Mouse (Mus musculus) erythroblast, embryonic 14.5 days (primary cell): ENCODE results near the gene Camk2d. TPM values are rescaled to one million over a fixed set of nuclear protein-coding genes. Genes with fewer than 3 reads are reported as not detected.

Experiments
- H3K27me3 ChIP-seq: 2 replicates; pipeline ENCODE4 v1.6.1; 2012; ENCODE audit warnings: inconsistent platforms; ENCODE audit not compliant: control insufficient read depth
- H3K36me3 ChIP-seq: 2 replicates; pipeline ENCODE4 v1.6.1; 2012; ENCODE audit warnings: mild to moderate bottlenecking, inconsistent platforms; ENCODE audit not compliant: control insufficient read depth
- H3K4me1 ChIP-seq: 2 replicates; pipeline ENCODE4 v1.6.1; 2012; ENCODE audit warnings: inconsistent platforms; ENCODE audit not compliant: control insufficient read depth
- H3K4me3 ChIP-seq: replicated peaks from 2 replicates; pipeline ENCODE3; 2012; ENCODE audit warnings: moderate library complexity, mild to moderate bottlenecking, inconsistent platforms
- H3K9me3 ChIP-seq: 2 replicates; pipeline ENCODE4 v1.6.1; 2012; ENCODE audit warnings: low read length, inconsistent platforms, mixed read lengths; ENCODE audit not compliant: control insufficient read depth
- GATA1 ChIP-seq: IDR thresholded peaks from 2 replicates; pipeline ENCODE4 v1.6.1; 2012; ENCODE audit warnings: low read length, inconsistent platforms, mixed read lengths
- TAL1 ChIP-seq: IDR thresholded peaks from 3 replicates; pipeline ENCODE4 v1.6.1; 2012; ENCODE audit warnings: low read length, inconsistent platforms, mixed read lengths
- polyA plus RNA-seq: library from polyadenylated mRNA; stranded (reverse); fragments of >175 nt; gene quantifications from 2 replicates; pipeline ENCODE4 v1.2.3, GENCODE M21; 2012

Gene Camk2d
- polyA plus RNA-seq, 1 experiment: not detected

DNA sequence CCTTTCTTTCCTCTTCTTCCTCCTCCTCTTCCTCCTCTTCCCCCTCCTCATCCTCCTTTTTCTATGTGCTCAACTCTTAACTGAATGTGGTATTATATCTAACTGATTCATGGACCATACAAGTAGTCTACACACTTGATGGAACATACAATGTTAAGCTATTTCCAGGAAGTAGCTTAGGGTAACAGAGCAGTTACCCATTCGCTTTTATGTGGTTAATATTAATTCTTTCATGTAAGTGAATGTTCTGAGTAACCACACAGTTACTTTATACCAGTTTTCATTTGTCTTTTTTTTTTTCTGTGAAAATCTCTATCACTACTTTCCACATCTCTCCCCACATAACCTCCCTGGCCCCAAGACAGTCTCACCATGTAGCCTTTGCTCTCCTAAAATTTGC lies 228.8 kb downstream of the Camk2d start:
- no peak overlapping the region for H3K4me3 ChIP-seq
- H3K27me3 ChIP-seq: no peaks in the 10 kb centered on the region
- H3K9me3 ChIP-seq: no peaks in the 10 kb centered on the region
- TF ChIP-seq GATA1 (no peak), TAL1 (no peak)
- H3K36me3 ChIP-seq: no peaks in the 10 kb centered on the region
- no peaks in the 10 kb centered on the region for H3K4me1 ChIP-seq

DNA sequence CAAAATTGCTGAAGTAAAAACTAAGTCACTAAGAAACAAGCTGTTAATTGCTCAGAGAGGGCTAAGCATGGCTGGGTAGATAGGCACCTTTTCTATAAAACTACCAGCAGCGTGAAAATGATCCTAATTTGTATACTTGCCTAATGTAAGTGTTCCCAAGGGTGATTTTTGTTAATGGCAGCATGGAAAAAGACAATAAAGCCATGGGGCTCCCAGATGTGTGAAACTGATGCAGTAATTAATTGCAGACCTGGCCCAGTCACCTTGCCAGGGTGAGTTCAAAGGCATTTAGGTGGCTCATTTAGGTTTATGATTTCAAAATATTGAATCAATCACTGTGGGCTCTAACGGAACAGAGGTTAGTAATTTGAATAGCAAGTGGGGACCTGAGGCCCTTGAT lies 230.1 kb downstream of the Camk2d start:
- TF ChIP-seq GATA1 (no peak), TAL1 (no peak)
- Histone ChIP-seq H3K9me3 (no peaks in the 10 kb centered on the region), H3K4me3 (no peak overlapping the region), H3K36me3 (no peaks in the 10 kb centered on the region), H3K27me3 (no peaks in the 10 kb centered on the region), H3K4me1 (no peaks in the 10 kb centered on the region)

GRCm38 (mm10) chr3:126827900-126828299 lies 231.8 kb downstream of the Camk2d start:
- Histone ChIP-seq H3K36me3 (no peaks in the 10 kb centered on the region), H3K4me3 (no peak overlapping the region), H3K27me3 (no peaks in the 10 kb centered on the region), H3K9me3 (no peaks in the 10 kb centered on the region), H3K4me1 (no peaks in the 10 kb centered on the region)
- TF ChIP-seq GATA1 (no peak), TAL1 (no peak)

- Histone ChIP-seq H3K36me3 (no peaks in the 10 kb centered on the region), H3K4me3 (no peak overlapping the region), H3K9me3 (no peaks in the 10 kb centered on the region), H3K4me1 (no peaks in the 10 kb centered on the region), H3K27me3 (no peaks in the 10 kb centered on the region)
- TF ChIP-seq TAL1 (no peak), GATA1 (no peak)
These were observed 233.7 kb downstream of the Camk2d start for GRCm38 (mm10) chr3:126829817-126830216.

GRCm38 (mm10) chr3:126831418-126832138 lies 235.5 kb downstream of the Camk2d start:
- Histone ChIP-seq H3K4me3 (no peak overlapping the region), H3K27me3 (no peaks in the 10 kb centered on the region), H3K9me3 (no peaks in the 10 kb centered on the region), H3K4me1 (no peaks in the 10 kb centered on the region), H3K36me3 (no peaks in the 10 kb centered on the region)
- TF ChIP-seq GATA1: no peak
- no peak for TF ChIP-seq TAL1

GRCm38 (mm10) chr3:126834641-126835167 lies 238.6 kb downstream of the Camk2d start:
- H3K27me3 ChIP-seq: no peaks in the 10 kb centered on the region
- TF ChIP-seq GATA1 (no peak), TAL1 (no peak)
- no peaks in the 10 kb centered on the region for H3K36me3 ChIP-seq

GRCm38 (mm10) chr3:126842780-126843179 lies 246.7 kb downstream of the Camk2d start:
- TF ChIP-seq TAL1 (no peak), GATA1 (no peak)
- no peak overlapping the region for H3K4me3 ChIP-seq
- no peaks in the 10 kb centered on the region for H3K36me3 ChIP-seq
- H3K4me1 ChIP-seq: no peaks in the 10 kb centered on the region
- H3K27me3 ChIP-seq: no peaks in the 10 kb centered on the region
- H3K9me3 ChIP-seq: no peaks in the 10 kb centered on the region

More at GRCm38 (mm10) chr3:126834641-126835167, 238.6 kb downstream of the Camk2d start:
- Histone ChIP-seq H3K4me3 (no peak overlapping the region), H3K4me1 (no peaks in the 10 kb centered on the region), H3K9me3 (no peaks in the 10 kb centered on the region)

GRCm38 (mm10) chr3:126844809-126845208 lies 248.7 kb downstream of the Camk2d start:
- TF ChIP-seq GATA1 (no peak), TAL1 (no peak)
- Histone ChIP-seq H3K9me3 (no peaks in the 10 kb centered on the region), H3K4me1 (no peaks in the 10 kb centered on the region), H3K4me3 (no peak overlapping the region), H3K27me3 (no peaks in the 10 kb centered on the region), H3K36me3 (no peaks in the 10 kb centered on the region)

DNA sequence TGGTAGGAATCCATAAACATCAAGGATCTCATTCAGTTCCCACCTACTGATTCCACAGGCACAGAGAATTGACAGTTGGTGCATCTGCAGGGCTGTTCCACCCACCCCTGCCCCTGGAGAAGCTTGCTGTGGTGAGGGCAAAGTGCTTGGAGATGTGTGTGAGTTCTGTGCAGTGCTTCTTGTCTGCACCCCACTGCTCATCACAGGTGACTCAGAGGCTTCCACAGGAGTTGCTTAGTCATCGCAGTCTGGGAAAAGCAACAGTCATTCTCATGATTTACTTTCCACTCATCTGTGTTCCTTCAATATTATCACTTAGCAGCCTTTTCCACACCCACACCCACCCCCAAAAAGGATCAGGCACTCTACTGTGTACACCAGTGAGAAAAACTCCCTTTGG lies 252.0 kb downstream of the Camk2d start:
- Histone ChIP-seq H3K4me1 (no peaks in the 10 kb centered on the region), H3K27me3 (no peaks in the 10 kb centered on the region), H3K9me3 (no peaks in the 10 kb centered on the region), H3K36me3 (no peaks in the 10 kb centered on the region), H3K4me3 (no peak overlapping the region)
- TF ChIP-seq TAL1 (no peak), GATA1 (no peak)

- no peaks in the 10 kb centered on the region for H3K9me3 ChIP-seq
These were observed 264.3 kb downstream of the Camk2d start for GRCm38 (mm10) chr3:126860442-126860841.

More at GRCm38 (mm10) chr3:126860442-126860841, 264.3 kb downstream of the Camk2d start:
- no peak for TF ChIP-seq GATA1
- no peak for TF ChIP-seq TAL1
- Histone ChIP-seq H3K27me3 (no peaks in the 10 kb centered on the region), H3K36me3 (no peaks in the 10 kb centered on the region), H3K4me3 (no peak overlapping the region), H3K4me1 (no peaks in the 10 kb centered on the region)
